Mouse (Mus musculus): ENCODE data around the gene Gna15. TPM values are rescaled to one million over a fixed set of nuclear protein-coding genes. Genes with fewer than 3 reads are reported as not detected.
A peak's percentile ranks its signal among the peaks of the same experiment; 100 is the strongest.

The Gna15 gene
- total and polyA plus RNA-seq, 2 experiments from 2014 or later, result 1.3 to 1.6 TPM

DNA sequence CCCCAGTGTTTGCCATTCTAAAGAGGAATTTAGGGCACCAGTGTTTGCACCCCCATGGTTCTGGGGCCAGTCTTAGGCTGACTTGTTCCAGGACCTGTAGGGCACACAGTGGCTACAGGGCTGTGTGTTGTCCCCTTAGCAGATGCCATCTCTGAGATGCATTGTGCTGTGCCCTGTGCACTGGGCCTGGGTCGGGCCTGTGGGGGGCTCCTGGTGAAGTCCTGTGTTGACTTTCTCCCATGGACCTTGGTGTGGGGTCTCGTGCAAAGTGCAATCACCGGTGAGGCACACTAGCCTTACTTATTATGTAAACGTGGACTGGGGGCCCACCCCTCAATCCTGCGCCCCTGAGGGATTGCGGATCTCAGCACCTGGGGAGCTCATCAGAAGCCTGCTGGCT lies 38.4 kb upstream of the Gna15 start:
- Histone ChIP-seq H3K4me2 (ENCODE audit: low read depth) (no peak overlapping the region), H3K9ac (no peak overlapping the region)
- TF ChIP-seq CTCF (IDR thresholded peaks at IDR 0.05; ENCODE audit: low read depth), result no peak

DNA sequence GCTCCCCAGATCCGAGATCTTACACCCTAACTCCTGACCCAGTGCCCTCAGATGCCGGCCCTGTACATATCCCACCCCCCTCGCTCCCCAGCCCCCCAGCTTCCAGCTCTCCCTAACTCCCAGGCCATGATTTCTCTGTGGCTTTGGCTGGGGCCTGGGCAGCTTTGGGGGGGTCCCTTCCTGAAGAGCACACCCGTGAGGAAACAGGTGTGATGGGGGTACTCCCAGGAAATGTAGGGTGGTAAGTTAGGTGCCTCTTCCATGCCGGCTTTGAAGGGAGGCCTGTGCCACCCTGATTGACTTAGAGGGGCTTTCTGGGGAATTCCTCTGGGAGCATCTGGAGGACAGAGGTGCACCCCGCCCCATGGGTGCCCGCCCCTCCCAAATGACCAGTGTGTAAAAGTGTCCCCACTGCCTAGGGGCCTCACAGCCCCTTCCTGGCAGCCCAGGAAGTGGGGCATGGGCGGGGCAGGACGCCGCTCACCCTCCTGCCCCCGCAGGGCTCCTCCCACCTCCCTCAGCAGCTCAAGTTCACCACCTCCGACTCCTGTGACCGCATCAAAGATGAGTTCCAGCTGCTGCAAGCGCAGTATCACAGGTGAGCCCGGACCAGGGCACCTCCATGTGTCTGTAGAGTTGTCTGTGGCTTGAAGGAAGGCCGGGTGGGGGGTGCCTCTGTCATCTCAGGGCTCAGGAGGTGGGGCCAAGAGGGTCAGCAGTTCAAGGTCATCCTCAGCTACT lies 36.9 kb upstream of the Gna15 start:
- Histone ChIP-seq H3K27me3 (ENCODE audit: insufficient read depth, low read length) (no peaks in the 10 kb centered on the region), H3K4me2 (ENCODE audit: low read depth) (peak overlapping the region; percentile 88), H3K27ac (ENCODE audit: low read depth, low read length) (0 out of 2 replicates have a peak overlapping the region, but pooled peaks have one; percentile 87), H3K9ac (peak overlapping the region; percentile 93), H3K9me3 (ENCODE audit: low read length) (no peaks in the 10 kb centered on the region), H3K4me1 (ENCODE audit: insufficient read depth) (peaks cover 5% of the 10 kb centered on the region), H3K4me3 (ENCODE audit: low read depth, low read length) (peak overlapping the region; percentile 76), H3K36me3 (ENCODE audit: insufficient read depth) (peaks cover 22% of the 10 kb centered on the region)
- no peak for TF ChIP-seq CTCF (IDR thresholded peaks at IDR 0.05; ENCODE audit: low read depth)
- WGBS, result 43% methylated on average over 15 of the region's 16 CpGs
- ATAC-seq (no peak), DNase-seq (no peak)

More for the DNA sequence above, 38.4 kb upstream of the Gna15 start:
- WGBS, result 71% methylated on average over 6 of the region's 6 CpGs
- Histone ChIP-seq H3K27ac (ENCODE audit: low read depth, low read length) (no peak overlapping the region), H3K27me3 (ENCODE audit: insufficient read depth, low read length) (no peaks in the 10 kb centered on the region), H3K9me3 (ENCODE audit: low read length) (no peaks in the 10 kb centered on the region), H3K36me3 (ENCODE audit: insufficient read depth) (peaks cover 37% of the 10 kb centered on the region), H3K4me3 (ENCODE audit: low read depth, low read length) (no peak overlapping the region), H3K4me1 (ENCODE audit: insufficient read depth) (peaks cover 5% of the 10 kb centered on the region)
- no peak for DNase-seq
- no peak for ATAC-seq

GRCm38 (mm10) chr10:81559627-81560539 lies 35.9 kb upstream of the Gna15 start:
- H3K36me3 ChIP-seq (ENCODE audit: insufficient read depth), result peaks cover 12% of the 10 kb centered on the region
- H3K9me3 ChIP-seq (ENCODE audit: low read length), result no peaks in the 10 kb centered on the region
- H3K4me3 ChIP-seq (ENCODE audit: low read depth, low read length), result peak overlapping the region; percentile 76
- TF ChIP-seq CTCF (IDR thresholded peaks at IDR 0.05; ENCODE audit: low read depth), result no peak
- DNase-seq, result peak; percentile 55
- ATAC-seq, result peak; percentile 70
- H3K4me2 ChIP-seq (ENCODE audit: low read depth), result peak overlapping the region; percentile 88
- peaks cover 5% of the 10 kb centered on the region for H3K4me1 ChIP-seq (ENCODE audit: insufficient read depth)
- H3K27ac ChIP-seq (ENCODE audit: low read depth, low read length), result peak overlapping the region; percentile 87
- H3K9ac ChIP-seq, result peak overlapping the region; percentile 93
- 2% methylated on average over 29 of the region's 36 CpGs for WGBS
- no peaks in the 10 kb centered on the region for H3K27me3 ChIP-seq (ENCODE audit: insufficient read depth, low read length)

GRCm38 (mm10) chr10:81559163-81559626 lies 35.2 kb upstream of the Gna15 start, which contains the start of gene Aes:
Gene Aes (plus strand): TSS chr10:81559488.
- WGBS, result 1% methylated on average over 33 of the region's 53 CpGs
- Histone ChIP-seq H3K27ac (ENCODE audit: low read depth, low read length) (peak within 1 kb of the TSS; percentile 87), H3K27me3 (ENCODE audit: insufficient read depth, low read length) (no peaks in the 10 kb centered on the region), H3K36me3 (ENCODE audit: insufficient read depth) (peaks cover 6% of the 10 kb centered on the region; the same call in 1 of the 2 replicates), H3K4me1 (ENCODE audit: insufficient read depth) (peaks cover 5% of the 10 kb centered on the region), H3K4me2 (ENCODE audit: low read depth) (peak within 1 kb of the TSS; percentile 88), H3K9ac (peak within 1 kb of the TSS; percentile 93), H3K9me3 (ENCODE audit: low read length) (no peaks in the 10 kb centered on the region), H3K4me3 (ENCODE audit: low read depth, low read length) (peak within 1 kb of the TSS; percentile 76)
- DNase-seq (peak; percentile 61), ATAC-seq (peak; percentile 79)
- TF ChIP-seq CTCF (IDR thresholded peaks at IDR 0.05; ENCODE audit: low read depth), result no peak

- Histone ChIP-seq H3K27me3 (ENCODE audit: insufficient read depth, low read length) (no peaks in the 10 kb centered on the region), H3K4me1 (ENCODE audit: insufficient read depth) (peaks cover 5% of the 10 kb centered on the region), H3K27ac (ENCODE audit: low read depth, low read length) (no peak overlapping the region), H3K36me3 (ENCODE audit: insufficient read depth) (peaks cover 4% of the 10 kb centered on the region; the same call in 1 of the 2 replicates), H3K9ac (no peak overlapping the region), H3K4me2 (ENCODE audit: low read depth) (no peak overlapping the region), H3K9me3 (ENCODE audit: low read length) (no peaks in the 10 kb centered on the region), H3K4me3 (ENCODE audit: low read depth, low read length) (no peak overlapping the region)
- TF ChIP-seq CTCF (IDR thresholded peaks at IDR 0.05; ENCODE audit: low read depth), result no peak
- ATAC-seq (no peak), DNase-seq (no peak)
- WGBS, result 63% methylated on average over 1 of the region's 1 CpGs
Measured at GRCm38 (mm10) chr10:81557491-81557890, 33.5 kb upstream of the Gna15 start.

GRCm38 (mm10) chr10:81556282-81556681 lies 32.3 kb upstream of the Gna15 start:
- no peak overlapping the region for H3K4me3 ChIP-seq (ENCODE audit: low read depth, low read length)
- H3K9me3 ChIP-seq (ENCODE audit: low read length), result no peaks in the 10 kb centered on the region
- TF ChIP-seq CTCF (IDR thresholded peaks at IDR 0.05; ENCODE audit: low read depth), result peak; percentile 62
- H3K27ac ChIP-seq (ENCODE audit: low read depth, low read length), result no peak overlapping the region
- 78% methylated on average over 3 of the region's 3 CpGs for WGBS
- DNase-seq, result no peak
- no peak overlapping the region for H3K4me2 ChIP-seq (ENCODE audit: low read depth)
- no peak for ATAC-seq
- H3K27me3 ChIP-seq (ENCODE audit: insufficient read depth, low read length), result no peaks in the 10 kb centered on the region
- H3K36me3 ChIP-seq (ENCODE audit: insufficient read depth), result no peaks in the 10 kb centered on the region
- H3K9ac ChIP-seq, result no peak overlapping the region
- peaks cover 5% of the 10 kb centered on the region for H3K4me1 ChIP-seq (ENCODE audit: insufficient read depth)

All from forebrain, postnatal 0 days (tissue).